Mouse (Mus musculus) limb, embryonic 15.5 days (tissue): ENCODE results near the gene Thsd7b. TPM values are rescaled to one million over a fixed set of nuclear protein-coding genes. Genes with fewer than 3 reads are reported as not detected.

Experiments
- ATAC-seq: fragments of 200-750 bp; cut with Nextera tagmentation; 2 replicates; pipeline ENCODE4 v1.8.0; 2017; ENCODE audit warnings: low read depth, moderate TSS enrichment; ENCODE audit not compliant: insufficient number of reproducible peaks, low FRiP score, low TSS enrichment
- H3K27ac ChIP-seq: fragments of 300-500 bp; sonication (generic); 2 replicates; pipeline ENCODE4 v1.5.1; 2015; ENCODE audit warnings: moderate library complexity, mild to moderate bottlenecking, inconsistent platforms
- H3K27me3 ChIP-seq: fragments of 300-500 bp; sonication (generic); 2 replicates; pipeline ENCODE4 v1.6.1; 2015; ENCODE audit warnings: inconsistent platforms
- H3K36me3 ChIP-seq: fragments of 300-500 bp; sonication (generic); 2 replicates; pipeline ENCODE4 v1.6.1; 2015; ENCODE audit warnings: inconsistent platforms
- H3K4me1 ChIP-seq: fragments of 300-500 bp; sonication (generic); 2 replicates; pipeline ENCODE4 v1.6.1; 2015; ENCODE audit warnings: inconsistent platforms
- H3K4me2 ChIP-seq: fragments of 300-500 bp; sonication (generic); 2 replicates; pipeline ENCODE4 v1.6.1; 2015; ENCODE audit warnings: mild to moderate bottlenecking, inconsistent platforms
- H3K4me3 ChIP-seq: fragments of 300-500 bp; sonication (generic); 2 replicates; pipeline ENCODE4 v1.5.1; 2015; ENCODE audit warnings: mild to moderate bottlenecking, inconsistent platforms
- H3K9ac ChIP-seq: fragments of 300-500 bp; sonication (generic); 2 replicates; pipeline ENCODE4 v1.6.1; 2015; ENCODE audit warnings: inconsistent platforms
- H3K9me3 ChIP-seq: fragments of 300-500 bp; sonication (generic); 2 replicates; pipeline ENCODE4 v1.6.1; 2016; ENCODE audit warnings: inconsistent platforms
- WGBS: fragments of 180-500 bp; shearing (Covaris S2); methylation state at CpG from one replicate; pipeline ENCODE4 v1.1.7; 2015; 5-methylcytosine and 5-hydroxymethylcytosine counted together
- polyA plus RNA-seq: library from polyadenylated mRNA; unstranded; fragments of >200 nt; fragmentation: Nextera tagmentation; extraction: Ambion mirVana; gene quantifications from 2 replicates; pipeline ENCODE4 v1.2.1, GENCODE M21; 2015

Gene Thsd7b
- 0.76 and 1.6 TPM in 2 replicates for polyA plus RNA-seq

DNA sequence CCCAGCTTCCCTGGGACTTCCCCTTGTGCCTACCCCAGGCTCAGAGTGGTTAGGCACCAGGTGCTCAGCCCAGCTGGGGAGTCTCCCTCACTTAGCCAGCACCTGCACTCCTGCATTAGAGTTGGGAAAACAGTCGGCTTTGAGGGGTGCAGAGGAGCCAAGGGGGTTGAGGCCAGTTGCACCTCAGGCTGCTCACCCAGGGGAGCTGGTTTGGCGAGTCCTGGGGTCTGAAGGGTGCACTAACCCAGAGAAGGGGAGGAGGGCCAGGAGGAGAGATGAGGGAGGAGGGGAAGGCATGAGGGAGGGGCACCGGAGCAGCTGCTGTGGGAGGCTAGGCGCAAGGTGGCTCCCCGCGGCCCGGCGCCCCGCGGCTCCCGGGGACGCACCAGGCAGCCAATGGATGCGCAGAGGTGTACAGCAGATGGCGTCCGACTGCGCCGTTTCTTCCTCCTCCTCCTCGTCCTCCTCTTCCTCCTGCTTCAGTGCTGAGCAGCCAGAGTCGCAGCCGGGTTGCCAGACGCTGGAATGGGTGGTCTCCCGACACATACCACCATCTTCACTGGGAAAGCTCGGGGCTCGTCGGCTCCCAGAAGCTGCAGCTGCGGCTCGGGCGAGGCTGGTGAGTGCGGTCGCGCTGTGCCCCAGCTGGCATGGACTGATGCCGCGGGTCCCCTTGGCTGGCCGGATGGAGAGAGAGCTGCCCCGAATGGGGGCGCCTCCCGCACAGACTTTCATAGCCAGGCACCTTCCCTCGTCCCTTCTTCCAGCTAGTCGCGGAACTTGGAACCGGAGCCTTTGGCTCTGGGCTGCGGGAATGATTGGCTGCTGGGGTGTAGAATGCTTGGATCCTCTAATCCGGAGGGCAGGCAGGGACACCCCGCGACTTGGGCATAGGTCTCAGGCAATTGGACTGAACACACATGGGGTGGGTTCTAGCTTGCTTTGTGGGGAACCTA is at the start of gene Thsd7b:
Gene Thsd7b, plus strand, starts transcription at position 321 of the 956 bp plus-strand sequence.
- H3K4me2 ChIP-seq = peak within 1 kb of the TSS; percentile 85
- H3K4me1 ChIP-seq = peaks cover 14% of the 10 kb centered on the region
- H3K9me3 ChIP-seq = no peaks in the 10 kb centered on the region
- H3K9ac ChIP-seq = 0 out of 2 replicates have a peak within 1 kb of the TSS, but pooled peaks have one; percentile 26
- no peak within 1 kb of the TSS for H3K27ac ChIP-seq
- no peaks in the 10 kb centered on the region for H3K36me3 ChIP-seq
- H3K4me3 ChIP-seq = peak within 1 kb of the TSS; percentile 43
- 0 out of 2 replicates have a peak, but pooled peaks have one; percentile 57 for ATAC-seq
- H3K27me3 ChIP-seq = peaks cover 38% of the 10 kb centered on the region
- under 1% methylated on average over 45 of the region's 45 CpGs for WGBS

GRCm38 (mm10) chr1:129244292-129244691 is 28.8 kb upstream of the Thsd7b start:
- WGBS = 41% methylated on average over 3 of the region's 3 CpGs
- Histone ChIP-seq H3K27me3 (no peaks in the 10 kb centered on the region), H3K9ac (no peak overlapping the region), H3K4me3 (no peak overlapping the region), H3K4me1 (no peaks in the 10 kb centered on the region), H3K4me2 (no peak overlapping the region), H3K9me3 (no peaks in the 10 kb centered on the region), H3K36me3 (no peaks in the 10 kb centered on the region), H3K27ac (no peak overlapping the region)
- ATAC-seq = no peak

DNA sequence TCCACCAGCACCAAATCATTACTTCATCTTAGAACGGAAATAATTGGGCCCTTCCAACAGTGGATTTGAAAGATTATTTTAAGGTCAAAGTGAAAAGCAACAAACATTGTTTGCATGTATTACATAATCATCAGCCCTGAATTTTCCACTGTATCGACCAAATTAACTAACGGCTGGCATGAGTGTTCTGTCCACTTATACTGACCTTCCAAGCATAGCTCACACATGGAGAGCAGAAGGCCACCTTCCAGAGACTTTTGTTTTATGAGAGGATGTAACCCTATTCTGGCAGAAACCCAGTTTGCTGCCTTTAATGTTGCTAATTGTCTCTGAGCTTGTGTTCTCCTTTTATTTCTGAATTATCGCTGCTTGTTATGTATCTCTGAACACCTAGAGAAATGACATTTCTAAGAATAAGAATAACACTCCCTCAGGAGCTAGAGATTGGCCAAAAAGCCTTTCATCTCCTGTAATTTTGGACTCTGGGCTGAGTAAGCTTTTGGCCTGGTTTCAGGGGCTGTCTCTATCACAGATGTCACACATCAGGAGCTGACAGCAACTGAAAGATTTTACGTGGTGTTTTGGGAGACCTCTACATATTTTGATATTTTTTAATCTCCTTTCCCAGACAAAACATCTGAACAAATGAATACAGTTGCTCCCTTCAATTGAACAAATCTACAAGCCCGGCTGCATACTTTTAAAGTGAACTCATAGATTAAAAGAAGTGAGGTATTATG is 22.2 kb upstream of the Thsd7b start:
- Histone ChIP-seq H3K27me3 (no peaks in the 10 kb centered on the region), H3K4me3 (no peak overlapping the region), H3K9me3 (no peaks in the 10 kb centered on the region), H3K4me1 (no peaks in the 10 kb centered on the region), H3K4me2 (no peak overlapping the region), H3K9ac (no peak overlapping the region), H3K36me3 (no peaks in the 10 kb centered on the region), H3K27ac (no peak overlapping the region)
- ATAC-seq = no peak
- 74% methylated on average over 6 of the region's 6 CpGs for WGBS

DNA sequence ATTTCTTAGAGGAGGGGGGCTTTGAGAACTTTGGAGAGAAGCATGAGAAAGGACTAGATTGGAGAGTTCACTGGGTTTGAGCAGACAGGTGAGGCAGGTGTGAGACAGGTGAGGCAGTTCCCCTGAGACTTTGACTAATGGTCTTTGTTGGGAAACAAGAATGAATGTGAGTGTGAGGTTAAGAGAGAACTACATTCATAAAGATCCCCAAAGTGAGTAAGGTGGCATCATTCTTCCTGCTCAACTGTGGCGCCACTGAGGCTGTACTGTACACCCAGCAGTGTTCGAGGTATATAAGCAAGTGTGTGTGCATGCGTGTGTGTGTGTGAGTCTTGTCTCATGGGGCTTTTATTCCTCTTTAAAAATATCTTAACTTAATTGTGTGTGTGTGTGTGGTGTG is 6.4 kb upstream of the Thsd7b start:
- no peaks in the 10 kb centered on the region for H3K9me3 ChIP-seq
- WGBS = 81% methylated on average over 3 of the region's 3 CpGs
- no peak for ATAC-seq

GRCm38 (mm10) chr1:129304173-129304572 is 31.1 kb downstream of the Thsd7b start:
- Histone ChIP-seq H3K9me3 (no peaks in the 10 kb centered on the region), H3K27me3 (no peaks in the 10 kb centered on the region), H3K4me1 (no peaks in the 10 kb centered on the region), H3K4me3 (no peak overlapping the region), H3K36me3 (no peaks in the 10 kb centered on the region), H3K4me2 (no peak overlapping the region), H3K9ac (no peak overlapping the region), H3K27ac (no peak overlapping the region)
- ATAC-seq = no peak
- WGBS = 78% methylated on average over 1 of the region's 1 CpGs

More for the DNA sequence above, 6.4 kb upstream of the Thsd7b start:
- peaks cover 4% of the 10 kb centered on the region for H3K27me3 ChIP-seq
- no peaks in the 10 kb centered on the region for H3K36me3 ChIP-seq
- no peak overlapping the region for H3K9ac ChIP-seq
- H3K4me1 ChIP-seq = no peaks in the 10 kb centered on the region
- H3K4me3 ChIP-seq = no peak overlapping the region
- H3K4me2 ChIP-seq = no peak overlapping the region
- no peak overlapping the region for H3K27ac ChIP-seq

GRCm38 (mm10) chr1:129324388-129324787 is 51.3 kb downstream of the Thsd7b start:
- H3K4me1 ChIP-seq = no peaks in the 10 kb centered on the region
- no peaks in the 10 kb centered on the region for H3K9me3 ChIP-seq
- no peaks in the 10 kb centered on the region for H3K36me3 ChIP-seq
- no peak overlapping the region for H3K4me2 ChIP-seq
- no peaks in the 10 kb centered on the region for H3K27me3 ChIP-seq
- 33% methylated on average over 6 of the region's 6 CpGs for WGBS
- no peak for ATAC-seq
- H3K9ac ChIP-seq = no peak overlapping the region
- no peak overlapping the region for H3K4me3 ChIP-seq
- H3K27ac ChIP-seq = no peak overlapping the region

- no peaks in the 10 kb centered on the region for H3K36me3 ChIP-seq
- no peaks in the 10 kb centered on the region for H3K4me1 ChIP-seq
- WGBS = 33% methylated on average over 2 of the region's 2 CpGs
- no peaks in the 10 kb centered on the region for H3K27me3 ChIP-seq
- no peak for ATAC-seq
- no peak overlapping the region for H3K27ac ChIP-seq
- no peak overlapping the region for H3K4me3 ChIP-seq
- H3K4me2 ChIP-seq = no peak overlapping the region
- H3K9me3 ChIP-seq = no peaks in the 10 kb centered on the region
- no peak overlapping the region for H3K9ac ChIP-seq
These were observed 51.7 kb downstream of the Thsd7b start for GRCm38 (mm10) chr1:129324798-129325197.

GRCm38 (mm10) chr1:129356631-129357030 is 83.5 kb downstream of the Thsd7b start:
- no peak for ATAC-seq
- Histone ChIP-seq H3K36me3 (no peaks in the 10 kb centered on the region), H3K27ac (no peak overlapping the region), H3K27me3 (no peaks in the 10 kb centered on the region), H3K4me2 (no peak overlapping the region), H3K4me3 (no peak overlapping the region), H3K4me1 (no peaks in the 10 kb centered on the region), H3K9ac (no peak overlapping the region), H3K9me3 (no peaks in the 10 kb centered on the region)
- WGBS = 71% methylated on average over 6 of the region's 6 CpGs

DNA sequence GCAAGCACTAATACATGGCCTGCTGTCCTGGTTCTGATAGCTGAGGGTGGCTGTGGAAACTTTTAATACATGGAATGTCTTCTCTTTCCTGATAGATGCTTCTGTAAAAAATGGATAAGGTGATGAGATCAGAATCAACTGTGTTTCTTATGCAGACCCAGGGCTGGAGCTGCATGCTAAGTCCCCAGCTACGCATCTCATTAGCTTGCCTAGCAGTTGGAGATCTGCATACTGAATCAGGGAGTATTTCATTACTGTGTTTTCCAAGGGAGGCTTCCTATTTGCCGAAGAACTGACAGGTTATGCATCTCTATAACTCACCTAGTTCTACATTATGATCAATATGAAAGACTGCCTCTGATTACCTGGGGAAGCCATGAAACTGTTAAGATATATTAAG is 84.3 kb downstream of the Thsd7b start:
- no peaks in the 10 kb centered on the region for H3K27me3 ChIP-seq
- no peak for ATAC-seq
- no peak overlapping the region for H3K27ac ChIP-seq
- 84% methylated on average over 2 of the region's 2 CpGs for WGBS
- no peaks in the 10 kb centered on the region for H3K9me3 ChIP-seq
- H3K36me3 ChIP-seq = no peaks in the 10 kb centered on the region
- H3K4me1 ChIP-seq = no peaks in the 10 kb centered on the region
- no peak overlapping the region for H3K4me3 ChIP-seq
- H3K9ac ChIP-seq = no peak overlapping the region
- H3K4me2 ChIP-seq = no peak overlapping the region

DNA sequence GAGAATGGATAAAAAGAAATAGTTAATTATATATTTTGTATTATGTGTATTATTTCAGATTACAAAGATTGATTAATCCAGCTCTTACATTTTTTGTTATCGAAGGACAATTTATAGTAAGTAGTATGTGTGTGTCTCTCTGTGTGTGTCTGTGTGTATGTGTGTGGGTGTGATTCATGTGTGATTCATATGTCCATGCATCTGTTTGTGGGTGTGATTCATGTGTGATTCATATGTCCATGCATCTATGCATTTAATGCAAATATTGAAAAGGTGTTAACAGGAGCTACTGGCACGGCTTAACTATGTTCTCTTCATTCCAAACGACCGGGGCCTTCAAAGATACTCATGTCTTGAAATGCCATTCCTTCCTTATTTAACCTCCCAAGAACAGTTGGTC is 90.3 kb downstream of the Thsd7b start:
- no peak overlapping the region for H3K4me2 ChIP-seq
- no peak overlapping the region for H3K9ac ChIP-seq
- no peaks in the 10 kb centered on the region for H3K36me3 ChIP-seq
- H3K4me3 ChIP-seq = no peak overlapping the region
- no peaks in the 10 kb centered on the region for H3K9me3 ChIP-seq
- no peaks in the 10 kb centered on the region for H3K4me1 ChIP-seq
- ATAC-seq = no peak
- H3K27ac ChIP-seq = no peak overlapping the region
- no peaks in the 10 kb centered on the region for H3K27me3 ChIP-seq
- 85% methylated on average over 4 of the region's 4 CpGs for WGBS

GRCm38 (mm10) chr1:129364828-129365227 is 91.7 kb downstream of the Thsd7b start:
- H3K4me2 ChIP-seq = no peak overlapping the region
- no peak for ATAC-seq
- H3K27ac ChIP-seq = no peak overlapping the region
- H3K4me3 ChIP-seq = no peak overlapping the region
- no peak overlapping the region for H3K9ac ChIP-seq
- no peaks in the 10 kb centered on the region for H3K4me1 ChIP-seq
- no peaks in the 10 kb centered on the region for H3K9me3 ChIP-seq
- no peaks in the 10 kb centered on the region for H3K27me3 ChIP-seq
- no peaks in the 10 kb centered on the region for H3K36me3 ChIP-seq

- no peaks in the 10 kb centered on the region for H3K27me3 ChIP-seq
- H3K9ac ChIP-seq = no peak overlapping the region
- 27% methylated on average over 1 of the region's 1 CpGs for WGBS
- H3K4me3 ChIP-seq = no peak overlapping the region
- H3K4me1 ChIP-seq = no peaks in the 10 kb centered on the region
- H3K36me3 ChIP-seq = no peaks in the 10 kb centered on the region
- H3K9me3 ChIP-seq = no peaks in the 10 kb centered on the region
- H3K4me2 ChIP-seq = no peak overlapping the region
- no peak for ATAC-seq
- no peak overlapping the region for H3K27ac ChIP-seq
These were observed 92.5 kb downstream of the Thsd7b start for GRCm38 (mm10) chr1:129365590-129365989.
